8 mouse cellular contexts compared by ENCODE assay signal in genomic region chr14:111676851-111677291, GRCm38 (mm10). TPM values are rescaled to one million over a fixed set of nuclear protein-coding genes. Genes with fewer than 3 reads are reported as not detected.
DNase-seq lines count a peak whose midpoint lies in the region; ATAC-seq and TF ChIP-seq lines count a peak whose summit lies in the region.

No protein-coding gene starts in this region.

- H3K27ac ChIP-seq in kidney, embryonic 15.5 days = no peak overlapping the region
- H3K27ac ChIP-seq in kidney, adult 2 months (ENCODE audit: insufficient read depth, low read depth, low read length) = no peak overlapping the region
- peak overlapping the region; percentile 99 for H3K27ac ChIP-seq in hindbrain, embryonic 16.5 days (ENCODE audit: low read depth, low read length)
- no peak overlapping the region for H3K27ac ChIP-seq in liver, embryonic 13.5 days
- no peak overlapping the region for H3K27ac ChIP-seq in stomach, embryonic 16.5 days (ENCODE audit: low read length)

- H3K9me3 ChIP-seq in kidney, embryonic 15.5 days (replicated peaks) = no peaks in the 10 kb centered on the region
- H3K9me3 ChIP-seq in hindbrain, embryonic 16.5 days (ENCODE audit: control insufficient read depth, low read length) = no peaks in the 10 kb centered on the region
- H3K9me3 ChIP-seq in liver, embryonic 13.5 days (replicated peaks) = no peaks in the 10 kb centered on the region
- no peaks in the 10 kb centered on the region for H3K9me3 ChIP-seq in stomach, embryonic 16.5 days (replicated peaks; ENCODE audit: control insufficient read depth, low read length)

- peak overlapping the region; percentile 60 for H3K4me3 ChIP-seq in kidney, embryonic 15.5 days (replicated peaks)
- no peak overlapping the region for H3K4me3 ChIP-seq in kidney, adult 2 months (ENCODE audit: insufficient read depth, low read depth, low read length)
- H3K4me3 ChIP-seq in hindbrain, embryonic 16.5 days (ENCODE audit: low read length) = peak overlapping the region; percentile 91
- H3K4me3 ChIP-seq in liver, embryonic 13.5 days (replicated peaks) = no peak overlapping the region
- peak overlapping the region; percentile 68 for H3K4me3 ChIP-seq in stomach, embryonic 16.5 days (replicated peaks; ENCODE audit: low read length)

- H3K4me1 ChIP-seq in kidney, embryonic 15.5 days = peaks cover 41% of the 10 kb centered on the region
- H3K4me1 ChIP-seq in kidney, adult 2 months (ENCODE audit: control insufficient read depth, insufficient read depth, low read length) = no peaks in the 10 kb centered on the region
- H3K4me1 ChIP-seq in hindbrain, embryonic 16.5 days (ENCODE audit: control insufficient read depth, insufficient read depth, low read depth, low read length) = peaks cover 8% of the 10 kb centered on the region; the same call in 1 of the 2 replicates
- H3K4me1 ChIP-seq in liver, embryonic 13.5 days (replicated peaks) = 0 out of 2 replicates have a peak, but pooled peaks cover 5% of the 10 kb centered on the region
- peaks cover 7% of the 10 kb centered on the region for H3K4me1 ChIP-seq in stomach, embryonic 16.5 days (ENCODE audit: control insufficient read depth, insufficient read depth, low read length)

- peaks cover 69% of the 10 kb centered on the region for H3K27me3 ChIP-seq in kidney, embryonic 15.5 days
- peaks cover 3% of the 10 kb centered on the region; the same call in 1 of the 2 replicates for H3K27me3 ChIP-seq in kidney, adult 2 months (replicated peaks; ENCODE audit: control insufficient read depth, insufficient read depth, low read length)
- H3K27me3 ChIP-seq in hindbrain, embryonic 16.5 days (replicated peaks; ENCODE audit: control insufficient read depth, insufficient read depth, low read length) = no peaks in the 10 kb centered on the region
- peaks cover 77% of the 10 kb centered on the region for H3K27me3 ChIP-seq in liver, embryonic 13.5 days
- H3K27me3 ChIP-seq in stomach, embryonic 16.5 days (ENCODE audit: control insufficient read depth, insufficient read depth, low read length) = peaks cover 18% of the 10 kb centered on the region; the same call in 1 of the 2 replicates

- peak overlapping the region; percentile 92 for H3K4me2 ChIP-seq in kidney, embryonic 15.5 days
- H3K4me2 ChIP-seq in hindbrain, embryonic 16.5 days (ENCODE audit: low read length) = peak overlapping the region; percentile 67
- peak overlapping the region; percentile 72; the same call in 1 of the 2 replicates for H3K4me2 ChIP-seq in liver, embryonic 13.5 days
- H3K4me2 ChIP-seq in stomach, embryonic 16.5 days (ENCODE audit: low read depth, low read length) = peak overlapping the region; percentile 98

- ATAC-seq in kidney, embryonic 15.5 days (replicated peaks; ENCODE audit: low FRiP score) = no peak
- ATAC-seq in hindbrain, embryonic 16.5 days = peak; percentile 44
- no peak for ATAC-seq in liver, embryonic 13.5 days (ENCODE audit: low read depth)
- no peak for ATAC-seq in stomach, embryonic 16.5 days (ENCODE audit: insufficient read depth, low FRiP score)

- no peak for TF ChIP-seq CTCF in kidney, adult 2 months (conservative IDR thresholded peaks at IDR 0.05; ENCODE audit: insufficient read depth, insufficient read length, low read depth, low read length)

- H3K36me3 ChIP-seq in kidney, embryonic 15.5 days = no peaks in the 10 kb centered on the region
- H3K36me3 ChIP-seq in kidney, adult 2 months (ENCODE audit: control insufficient read depth, insufficient read depth, low read length) = no peaks in the 10 kb centered on the region
- 0 out of 2 replicates have a peak, but pooled peaks cover 3% of the 10 kb centered on the region for H3K36me3 ChIP-seq in hindbrain, embryonic 16.5 days (ENCODE audit: control insufficient read depth, insufficient read depth, low read length)
- H3K36me3 ChIP-seq in liver, embryonic 13.5 days = no peaks in the 10 kb centered on the region
- no peaks in the 10 kb centered on the region for H3K36me3 ChIP-seq in stomach, embryonic 16.5 days (ENCODE audit: control insufficient read depth, insufficient read depth, low read length)

- no peak for DNase-seq in kidney, adult 2 months
- DNase-seq in embryo, embryonic 10.5 days (ENCODE audit: low spot score) = peak; percentile 68
- DNase-seq in liver, embryonic 13.5 days = no peak
- no peak for DNase-seq in urinary bladder, adult 2 months (ENCODE audit: low spot score)
- DNase-seq in ovary, adult 18-20 months (ENCODE audit: low spot score) = no peak

- TF ChIP-seq POLR2A in kidney, adult 2 months (IDR thresholded peaks at IDR 0.05; ENCODE audit: low read depth, low read length) = no peak

- no peak overlapping the region for H3K9ac ChIP-seq in kidney, embryonic 15.5 days
- H3K9ac ChIP-seq in hindbrain, embryonic 16.5 days (ENCODE audit: low read depth, low read length) = peak overlapping the region; percentile 96
- no peak overlapping the region for H3K9ac ChIP-seq in liver, embryonic 13.5 days
- H3K9ac ChIP-seq in stomach, embryonic 16.5 days (ENCODE audit: low read length) = peak overlapping the region; percentile 12; the same call in 1 of the 2 replicates

- WGBS in kidney, embryonic 15.5 days = 1% methylated on average over 18 of the region's 18 CpGs
- WGBS in kidney, adult 2 months = 1% methylated on average over 18 of the region's 18 CpGs
- WGBS in hindbrain, embryonic 16.5 days = under 1% methylated on average over 18 of the region's 18 CpGs
- under 1% methylated on average over 18 of the region's 18 CpGs for WGBS in liver, embryonic 13.5 days (ENCODE audit: insufficient replicate concordance)
- 2% methylated on average over 18 of the region's 18 CpGs for WGBS in stomach, embryonic 16.5 days

RNA-seq across cellular contexts. Expression of gene Slitrk5, which starts 2.0 kb away (rescaled TPM):
- 0.75 and 0.96 TPM in 2 replicates for polyA plus RNA-seq in kidney, embryonic 15.5 days (2015; fragmentation: Nextera tagmentation; extraction: Ambion mirVana)
- polyA plus RNA-seq in kidney, adult 2 months (2012; rRNA removed) = 0.03 TPM in 2 replicates
- 34.3 and 36.2 TPM in 2 replicates for polyA plus RNA-seq in hindbrain, embryonic 16.5 days (2015; fragmentation: Nextera tagmentation; extraction: Ambion mirVana)
- 0.05 TPM in 2 replicates for polyA plus RNA-seq in liver, embryonic 13.5 days (2015; fragmentation: Nextera tagmentation; extraction: Ambion mirVana)
- 3.8 and 4.0 TPM in 2 replicates for polyA plus RNA-seq in stomach, embryonic 16.5 days (2015; fragmentation: Nextera tagmentation; extraction: Ambion mirVana)
- polyA plus RNA-seq in urinary bladder, adult 2 months (2012; rRNA removed) = 0.70 and 0.93 TPM in 2 replicates

Comparison
In these comparisons a context has a peak if more than half of its experiments do, and no peak if none do; other contexts are left out.
1. H3K4me3 ChIP-seq: peak in kidney, embryonic 15.5 days (single experiment), hindbrain, embryonic 16.5 days (single experiment) and stomach, embryonic 16.5 days (single experiment); none in kidney, adult 2 months (single experiment) and liver, embryonic 13.5 days (single experiment).
2. H3K9ac ChIP-seq: peak in hindbrain, embryonic 16.5 days (single experiment) and stomach, embryonic 16.5 days (single experiment); none in kidney, embryonic 15.5 days (single experiment) and liver, embryonic 13.5 days (single experiment).
3. Peak in every context shown above with its lines, with median percentiles within 50 percentile points of each other: H3K4me2 ChIP-seq.